Mouse (Mus musculus): ENCODE measurements around the gene Ints3. TPM values are rescaled to one million over a fixed set of nuclear protein-coding genes. Genes with fewer than 3 reads are reported as not detected.
"Not testable (repeated sequence)": the region's sequence is repeated elsewhere in the genome, so short reads cannot be mapped to it uniquely, and the experiment has no call there.

Ints3 gene
- total RNA-seq, 1 experiment from 2014 or later: 91.2 TPM

GRCm38 (mm10) chr3:90357959-90358358 lies 75.5 kb downstream of the Ints3 start:
- DNase-seq: no peak

- no peak for DNase-seq
These were observed 85.6 kb downstream of the Ints3 start for GRCm38 (mm10) chr3:90347847-90348246.

- DNase-seq: not testable (repeated sequence)
These were observed 90.6 kb downstream of the Ints3 start for GRCm38 (mm10) chr3:90342853-90343252.

Other genes with a start within 250 kb of the Ints3 start
- 1,629 and 1,829 TPM in 2 replicates for gene Rps27, start 220.0 kb downstream of the Ints3 start, total RNA-seq (2021)
- 31.0 and 49.5 TPM in 2 replicates for gene Rab13, start 219.9 kb downstream of the Ints3 start, total RNA-seq (2021)
- gene Jtb, start 202.0 kb downstream of the Ints3 start, total RNA-seq (2021): 68.6 and 72.3 TPM in 2 replicates
- 0.85 TPM in 1 of 2 replicates, not detected in the other for gene Creb3l4, start 190.1 kb downstream of the Ints3 start, total RNA-seq (2021)
- 132 and 136 TPM in 2 replicates for gene Slc39a1, start 185.4 kb downstream of the Ints3 start, total RNA-seq (2021)
- gene Crtc2, start 179.5 kb downstream of the Ints3 start, total RNA-seq (2021): 46.7 and 57.8 TPM in 2 replicates
- gene Dennd4b, start 168.4 kb downstream of the Ints3 start, total RNA-seq (2021): 9.0 and 10.7 TPM in 2 replicates
- 76.8 and 78.1 TPM in 2 replicates for gene Gatad2b, start 140.4 kb downstream of the Ints3 start, total RNA-seq (2021)
- gene Slc27a3, start 43.7 kb downstream of the Ints3 start, total RNA-seq (2021): 130 and 146 TPM in 2 replicates
- 224 and 269 TPM in 2 replicates for gene Npr1, start 32.2 kb upstream of the Ints3 start, total RNA-seq (2021)
- gene Ilf2, start 42.5 kb upstream of the Ints3 start, total RNA-seq (2021): 65.6 and 65.7 TPM in 2 replicates
- 67.2 and 74.0 TPM in 2 replicates for gene Snapin, start 57.4 kb upstream of the Ints3 start, total RNA-seq (2021)
- 115 and 124 TPM in 2 replicates for gene Chtop, start 75.9 kb upstream of the Ints3 start, total RNA-seq (2021)
- gene S100a1, start 80.8 kb upstream of the Ints3 start, total RNA-seq (2021): 108 and 131 TPM in 2 replicates
- 28.8 and 41.1 TPM in 2 replicates for gene S100a13, start 80.8 kb upstream of the Ints3 start, total RNA-seq (2021)
- 0.52 and 0.95 TPM in 2 replicates for gene S100a14, start 93.2 kb upstream of the Ints3 start, total RNA-seq (2021)
- gene S100a16, start 103.6 kb upstream of the Ints3 start, total RNA-seq (2021): 48.4 and 52.1 TPM in 2 replicates
- not detected in 2 replicates for gene S100a3, start 127.0 kb upstream of the Ints3 start, total RNA-seq (2021)
- gene S100a2, start 156.6 kb upstream of the Ints3 start, total RNA-seq (2021): not detected in 2 replicates
- not detected in 2 replicates for gene Gm42674, start 168.3 kb upstream of the Ints3 start, total RNA-seq (2021)
- gene S100a4, start 170.1 kb upstream of the Ints3 start, total RNA-seq (2021): 7.3 and 11.2 TPM in 2 replicates
- gene S100a5, start 174.9 kb upstream of the Ints3 start, total RNA-seq (2021): not detected in 2 replicates
- 14.2 and 31.3 TPM in 2 replicates for gene S100a6, start 179.3 kb upstream of the Ints3 start, total RNA-seq (2021)
- gene S100a7a, start 220.4 kb upstream of the Ints3 start, total RNA-seq (2021): 0.33 TPM in 1 of 2 replicates, not detected in the other
- gene S100a8, start 235.4 kb upstream of the Ints3 start, total RNA-seq (2021): 0.76 TPM in 1 of 2 replicates, not detected in the other